Mouse (Mus musculus) c-Kit-positive CD71-positive TER-119-negative erythroid progenitor cells, embryonic 14.5 days (primary cell): Measurements from ENCODE around the gene Tmem212.
A peak's percentile ranks its signal among the peaks of the same experiment; 100 is the strongest.
"Not testable (repeated sequence)": the region's sequence is repeated elsewhere in the genome, so short reads cannot be mapped to it uniquely, and the experiment has no call there.

Experiments
- DNase-seq: peaks from one replicate; pipeline ENCODE4 v3.0.0-alpha.2; 2013; ENCODE audit warnings: low read depth

The Tmem212 gene

DNA sequence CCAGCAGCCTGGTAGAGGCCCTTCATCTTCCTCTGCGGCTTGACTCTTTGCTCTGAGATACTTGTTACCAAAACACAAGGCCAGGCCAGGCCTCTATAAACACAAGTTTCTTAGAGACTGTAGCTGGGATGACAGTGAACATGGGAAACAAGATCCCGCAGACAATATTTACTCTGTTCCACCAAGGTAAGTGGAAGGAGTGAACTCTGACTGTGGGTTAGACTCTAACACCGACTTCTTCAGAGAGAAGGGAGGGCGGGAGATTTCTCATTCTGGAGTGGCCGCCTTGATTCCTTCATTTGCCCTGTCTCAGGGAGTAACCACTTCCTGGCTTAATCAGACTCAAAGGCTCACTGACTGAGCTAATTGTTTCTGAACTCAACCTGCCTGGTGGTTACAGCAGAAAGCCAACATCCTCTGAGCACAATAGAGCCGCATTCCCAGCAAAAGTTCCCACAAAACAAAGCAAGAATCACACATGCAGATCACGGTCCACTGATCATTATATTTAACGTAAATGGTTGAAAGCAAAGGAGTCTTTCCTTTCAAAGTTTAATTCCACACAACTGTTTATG, at the start of gene Tmem212:
TSS of gene Tmem212 (minus strand) at position 51 of the 575 bp plus-strand sequence.
- DNase-seq = no peak

DNA sequence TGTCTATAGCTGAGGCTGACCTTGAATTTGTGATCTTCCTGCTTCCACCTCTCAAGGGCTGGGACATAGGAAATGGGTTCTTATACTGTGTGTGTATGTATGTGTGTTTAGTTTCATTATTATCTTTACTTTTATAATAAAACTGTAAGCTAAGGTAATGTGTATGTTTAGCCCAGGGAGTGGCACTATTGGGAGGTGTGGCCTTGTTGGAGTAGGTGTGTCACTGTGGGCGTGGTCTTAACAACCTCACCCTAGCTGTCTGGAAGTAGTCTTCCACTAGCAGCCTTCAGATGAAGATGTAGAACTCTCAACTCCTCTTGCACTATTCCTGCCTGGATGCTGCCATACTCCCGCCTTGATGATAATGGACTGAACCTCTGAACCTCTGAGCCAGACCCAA, 49.2 kb upstream of the Tmem212 start:
- not testable (repeated sequence) for DNase-seq

DNA sequence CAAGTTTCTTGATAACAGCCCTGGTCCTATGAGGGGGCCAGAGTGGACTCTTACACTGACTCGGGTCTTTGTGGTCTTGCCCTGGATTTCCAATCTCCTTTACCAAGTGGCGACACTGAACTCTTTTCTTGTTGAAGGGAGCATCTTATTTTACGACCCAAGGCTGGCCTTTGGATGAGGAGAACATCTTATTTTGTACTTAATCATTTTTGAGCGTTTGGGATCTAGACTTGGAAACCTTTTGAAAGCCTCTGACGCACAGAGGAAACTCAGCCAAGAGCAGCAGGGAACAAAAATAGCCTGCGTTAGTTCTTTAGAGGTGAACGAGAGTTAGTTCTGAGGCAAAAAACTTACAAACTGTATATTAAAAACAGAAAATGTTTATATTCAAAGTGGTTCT, 46.8 kb upstream of the Tmem212 start:
- no peak for DNase-seq

DNA sequence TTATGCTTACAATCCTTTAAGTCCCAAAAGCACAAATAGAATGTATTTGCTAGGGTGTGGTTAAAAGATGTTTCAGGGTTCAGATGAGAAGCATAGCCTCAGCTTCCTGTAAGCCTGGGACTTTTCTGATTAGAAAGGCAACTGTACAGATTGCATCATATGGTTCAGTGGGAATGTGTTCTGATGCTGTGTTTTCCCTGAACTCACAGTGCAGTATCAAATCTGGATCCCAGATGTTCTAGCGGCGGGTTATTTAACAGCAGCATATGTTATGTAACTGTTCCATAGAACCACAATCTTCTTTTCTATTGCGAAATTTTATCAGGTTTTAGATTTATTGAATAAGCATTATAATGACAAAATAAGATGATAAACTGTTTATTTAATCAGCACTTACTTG, 45.5 kb upstream of the Tmem212 start:
- DNase-seq = no peak

DNA sequence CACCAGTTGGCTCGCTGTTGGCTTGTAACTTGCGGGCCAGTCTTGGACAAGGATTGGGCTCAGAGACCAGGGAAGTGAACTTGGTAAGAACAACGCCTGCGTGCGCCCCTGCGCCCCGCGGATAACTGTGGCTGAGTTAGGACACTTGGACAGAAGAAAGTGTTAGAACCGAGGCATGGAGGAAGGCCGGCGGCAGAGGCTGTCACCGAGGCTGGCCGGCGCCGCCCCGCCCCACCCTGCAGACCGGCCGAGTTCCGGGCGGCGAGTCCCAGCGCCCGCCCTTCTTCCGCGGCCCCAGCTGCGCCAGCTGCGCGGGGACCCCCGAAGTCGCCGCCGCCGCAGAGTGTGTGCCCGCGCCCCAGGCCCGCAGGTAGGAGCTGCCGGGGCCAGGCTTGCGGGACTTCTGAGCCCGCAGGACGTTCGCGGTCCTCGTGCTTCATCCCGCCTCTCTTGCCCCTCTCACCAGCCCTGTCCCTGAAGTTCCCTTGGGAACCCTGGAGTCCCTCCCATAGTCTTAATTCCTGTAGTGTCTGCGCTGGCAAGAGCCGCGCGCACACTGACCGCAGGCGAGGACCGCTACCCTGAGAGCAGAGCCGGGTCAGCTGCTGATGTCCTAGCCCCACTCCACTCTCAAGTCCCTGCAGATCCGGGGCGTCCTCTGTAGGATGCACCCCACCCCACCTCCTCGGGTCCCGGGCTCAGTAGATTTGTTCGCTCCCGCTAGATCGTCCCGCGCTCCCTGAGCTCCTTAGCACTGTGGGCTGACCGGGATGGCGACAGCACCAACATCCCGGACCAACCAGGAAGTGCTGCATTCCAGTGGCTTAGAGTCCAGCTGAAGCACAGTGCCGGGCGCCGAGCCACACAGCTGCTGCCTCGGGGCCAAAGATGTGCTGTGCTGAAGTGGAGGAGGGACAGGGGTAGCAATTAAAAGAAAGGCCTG, 42.5 kb upstream of the Tmem212 start, which contains the start of gene Pld1:
TSS of gene Pld1 (plus strand) at position 315 of the 943 bp plus-strand sequence.
- no peak for DNase-seq

DNA sequence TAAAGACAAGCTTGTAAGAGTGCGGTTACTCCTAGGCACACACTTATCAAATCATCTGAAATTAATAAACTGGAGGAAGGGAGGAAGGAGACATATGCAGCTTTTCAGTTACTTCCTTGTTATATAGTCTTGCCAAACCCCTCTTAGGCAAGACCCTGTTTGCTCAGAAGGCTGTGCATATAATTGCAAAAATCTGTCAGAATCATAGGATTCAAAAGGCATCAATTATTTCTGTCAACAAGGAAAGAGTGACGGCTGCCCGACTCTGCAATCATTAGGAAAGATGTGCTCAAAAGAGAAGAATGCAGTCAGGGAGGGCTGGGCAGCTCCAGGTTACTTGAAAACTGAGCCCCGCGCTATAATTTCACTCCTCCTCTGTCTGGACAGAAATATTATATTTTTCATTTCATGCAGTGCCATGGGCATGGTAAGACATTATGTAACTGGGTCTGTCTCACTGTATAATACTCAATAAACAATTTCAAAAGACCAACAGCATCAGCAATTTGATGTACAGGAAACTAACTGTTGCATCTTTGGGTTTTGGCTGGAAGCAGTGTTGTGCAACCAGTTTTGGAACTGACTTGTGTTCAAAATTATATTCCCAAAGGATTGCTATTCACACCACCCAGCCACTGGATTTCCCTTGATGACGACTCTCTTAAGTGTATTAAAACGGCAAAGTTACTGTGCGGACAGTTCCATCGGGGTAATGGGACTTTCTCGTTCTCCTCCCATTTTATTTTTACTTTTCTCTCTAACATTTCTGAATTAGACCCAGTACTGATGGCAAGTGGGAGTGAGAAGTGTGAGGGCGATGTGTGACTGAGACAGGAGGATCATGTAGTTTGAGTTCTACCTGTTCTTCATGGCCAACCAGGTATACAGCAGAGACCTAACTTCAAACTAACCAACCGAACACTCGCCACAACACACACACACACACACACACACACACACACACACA, 41.3 kb upstream of the Tmem212 start:
- no peak for DNase-seq

DNA sequence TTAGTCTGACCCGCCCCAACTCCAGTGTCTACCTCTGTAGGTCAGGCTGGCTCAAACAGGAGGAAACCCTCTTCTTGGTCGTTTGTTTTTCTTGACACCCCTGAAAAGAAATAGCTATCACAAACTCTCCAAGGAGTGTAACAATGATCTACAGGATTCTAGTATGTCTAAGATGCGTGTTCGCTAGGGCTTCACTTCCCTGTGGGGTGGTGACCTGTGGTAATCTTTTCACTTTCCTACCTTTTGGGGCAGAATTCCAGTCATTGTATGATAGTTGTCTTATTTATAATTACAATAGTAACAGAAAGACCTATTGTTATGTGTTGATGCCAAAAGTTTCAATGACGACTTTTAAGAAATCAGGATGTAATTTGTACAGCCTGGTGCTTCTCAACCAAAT, 40.6 kb upstream of the Tmem212 start:
- no peak for DNase-seq

DNA sequence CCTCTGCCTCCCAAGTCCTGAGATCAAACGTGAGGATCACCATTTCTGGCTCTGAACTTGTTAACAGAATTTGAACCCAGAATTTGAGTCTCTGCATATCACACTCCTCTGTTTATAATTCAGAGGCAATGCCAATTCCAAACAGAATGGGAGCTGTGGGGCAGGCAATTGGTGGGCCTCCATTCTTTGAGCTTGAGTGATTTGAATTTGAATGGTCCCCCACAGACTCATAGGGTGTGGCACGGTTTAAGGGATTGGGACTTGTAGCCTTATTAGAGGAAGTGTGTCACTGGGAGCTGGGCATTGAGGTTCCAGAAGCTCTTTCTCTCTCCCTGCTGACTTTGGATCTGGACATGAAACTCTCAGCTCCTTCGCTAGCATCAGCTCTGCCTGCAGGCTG, 39.5 kb upstream of the Tmem212 start:
- no peak for DNase-seq

DNA sequence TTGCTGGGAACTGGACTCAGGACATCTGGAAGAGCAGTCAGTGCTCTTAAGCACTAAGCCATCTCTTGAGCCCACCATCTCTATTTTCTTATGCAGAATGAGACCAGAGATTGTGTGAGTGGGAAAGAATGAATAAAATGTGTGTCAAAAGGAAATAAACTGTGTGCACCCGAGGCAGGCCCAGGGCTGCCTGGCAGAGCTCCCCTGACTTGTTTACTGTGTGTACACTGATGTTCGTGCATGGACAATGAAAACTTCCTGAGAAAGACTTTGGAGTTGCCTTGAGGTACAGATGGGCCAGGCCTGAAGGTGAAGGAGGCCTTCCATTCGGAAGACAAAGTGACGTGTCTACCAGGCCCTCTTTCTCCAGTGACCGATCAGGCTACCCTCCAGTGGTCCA, 36.2 kb upstream of the Tmem212 start:
- no peak for DNase-seq

DNA sequence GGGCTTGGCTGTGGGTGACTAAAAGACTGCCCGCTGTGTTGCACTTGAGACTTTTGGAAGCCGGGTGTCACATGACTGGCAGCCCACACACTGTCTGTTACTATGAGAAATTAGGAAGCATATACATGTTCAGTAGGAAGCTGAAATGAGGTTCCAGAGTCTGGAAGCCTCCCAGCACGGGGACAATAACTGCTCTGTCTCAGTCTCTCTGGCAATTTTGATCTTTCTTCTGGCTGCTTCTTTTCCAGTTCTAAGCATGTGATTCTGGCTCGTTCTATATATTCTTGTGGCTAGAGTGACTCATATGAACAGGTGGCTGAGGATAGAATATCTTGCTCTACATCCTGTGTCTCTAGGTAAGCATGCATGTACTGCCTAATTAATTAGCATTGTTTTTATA, 33.1 kb upstream of the Tmem212 start:
- DNase-seq = no peak

DNA sequence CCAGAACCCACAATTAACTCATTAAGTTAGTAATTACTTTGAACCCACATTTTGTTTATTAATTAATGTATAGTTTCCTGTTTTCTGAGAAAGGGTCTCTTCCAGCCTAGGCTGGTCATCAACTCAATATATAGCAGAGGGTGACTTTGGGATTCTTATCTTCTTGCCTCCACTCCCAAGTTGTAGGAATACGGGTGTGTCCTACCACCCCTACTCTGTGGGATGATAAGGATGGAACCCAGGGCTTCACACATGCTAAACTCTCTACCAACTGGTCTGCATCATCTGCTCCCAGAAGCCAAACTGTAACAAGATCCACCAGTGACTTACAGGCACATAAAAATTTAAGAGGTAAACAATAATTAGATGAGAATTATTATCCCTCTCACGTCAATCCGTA, 27.9 kb upstream of the Tmem212 start:
- DNase-seq = no peak

DNA sequence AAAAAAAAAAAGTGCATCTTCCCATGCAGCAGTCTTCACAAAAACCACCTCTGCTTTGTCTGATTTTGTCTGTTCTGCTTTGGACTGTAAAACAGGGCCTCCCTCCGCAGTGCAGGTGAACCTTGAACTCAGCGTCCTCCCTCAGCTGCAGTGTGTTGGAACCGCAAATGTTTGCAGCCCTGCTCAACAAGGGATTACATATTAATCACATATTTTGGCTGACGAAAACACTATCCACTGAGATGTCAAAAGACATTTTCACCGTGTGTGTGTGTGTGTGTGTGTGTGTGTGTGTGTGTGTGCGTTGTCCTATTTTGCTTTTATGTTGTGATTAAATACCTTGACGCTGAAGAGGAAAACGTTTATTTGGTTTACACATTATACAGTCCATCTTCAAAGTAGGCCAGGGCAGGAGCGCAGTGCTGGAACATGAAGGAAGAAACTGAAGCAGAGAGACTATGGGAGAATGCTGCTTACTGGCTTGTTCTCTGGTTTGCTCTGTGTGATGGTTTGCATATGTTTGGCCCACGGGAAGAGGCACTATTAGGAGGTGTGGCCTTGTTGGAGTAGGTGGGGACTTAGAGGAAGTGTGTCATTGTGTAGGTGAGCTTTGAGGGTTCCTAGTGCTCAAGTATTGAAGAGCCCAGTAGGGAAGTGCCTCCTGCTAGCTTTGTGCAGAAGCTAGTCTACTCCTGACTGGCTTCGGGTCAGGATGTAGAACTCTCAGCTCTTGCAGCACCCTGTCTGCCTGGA, 25.3 kb upstream of the Tmem212 start:
- no peak for DNase-seq

DNA sequence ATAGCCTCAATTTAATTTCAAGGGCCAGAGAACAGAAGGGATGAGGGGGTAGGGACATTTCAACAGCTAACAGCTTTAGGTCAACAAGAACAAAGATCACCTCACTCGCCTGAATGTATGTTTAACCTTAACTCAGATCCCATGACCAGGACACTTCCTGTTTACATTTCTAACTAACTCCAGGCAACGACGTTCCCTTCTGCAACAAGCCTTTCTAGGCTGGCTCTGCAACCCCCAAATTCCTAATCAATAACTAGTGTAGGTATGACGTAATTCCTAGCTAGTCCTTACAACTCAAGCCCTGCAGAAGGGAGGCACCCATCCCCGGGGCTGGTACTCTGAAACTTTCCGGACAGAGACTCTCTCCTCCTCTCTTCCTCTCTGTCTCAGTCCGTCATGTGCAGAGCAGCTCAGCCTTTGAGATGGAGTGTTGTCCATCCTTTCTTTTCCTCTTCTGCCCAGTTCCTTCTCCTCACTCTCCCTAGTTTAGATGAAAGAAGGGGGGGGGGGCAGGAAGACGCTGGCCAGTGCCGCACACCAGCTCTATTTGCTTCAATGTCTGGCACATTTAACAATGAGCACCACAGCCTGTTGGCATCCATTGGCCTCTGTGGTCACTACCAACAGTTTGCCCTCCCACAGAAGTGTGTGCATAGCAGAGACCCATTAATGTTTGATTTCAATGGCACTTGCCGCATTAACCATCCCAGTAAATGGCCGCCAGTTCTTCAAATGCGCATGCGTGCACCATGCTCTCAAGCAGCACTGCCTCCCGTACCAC, 22.7 kb upstream of the Tmem212 start:
- DNase-seq = no peak

DNA sequence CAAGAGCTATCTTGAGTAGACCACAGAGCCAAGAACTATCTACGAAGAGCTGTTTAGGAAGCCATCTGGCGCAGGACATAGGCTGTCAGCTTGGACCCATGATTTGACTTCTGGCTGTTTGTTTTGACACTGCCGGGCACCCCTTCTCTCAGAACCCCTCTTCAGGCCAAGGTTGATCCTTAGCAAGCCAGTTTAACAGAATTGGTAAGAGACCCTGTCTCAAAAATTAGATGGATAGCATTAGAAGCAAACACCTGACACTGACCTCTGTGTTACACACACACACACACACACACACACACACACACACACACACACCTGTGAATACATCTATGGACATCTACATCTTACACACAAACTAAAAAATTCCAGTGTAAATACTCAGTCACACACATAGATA, 12.8 kb upstream of the Tmem212 start:
- no peak for DNase-seq

DNA sequence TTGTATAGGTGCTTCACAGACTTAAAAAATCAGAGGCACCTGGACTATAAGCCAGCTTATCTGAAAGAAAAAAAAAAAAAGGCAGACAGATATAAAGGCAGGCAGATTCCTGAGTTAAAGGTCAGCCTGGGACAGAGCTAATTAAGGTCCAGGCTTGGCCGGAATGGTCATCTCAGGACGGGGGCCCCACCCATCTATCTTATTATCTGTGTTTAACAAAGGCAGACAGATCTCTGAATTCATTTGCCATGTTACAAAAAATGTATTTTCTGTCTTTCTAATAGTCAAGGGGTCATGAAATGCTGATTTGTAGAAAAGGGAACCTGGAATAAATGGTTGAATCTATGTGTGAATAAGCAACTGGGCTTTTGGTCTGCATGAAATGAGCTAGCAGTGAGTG, 12.1 kb upstream of the Tmem212 start:
- DNase-seq = no peak

DNA sequence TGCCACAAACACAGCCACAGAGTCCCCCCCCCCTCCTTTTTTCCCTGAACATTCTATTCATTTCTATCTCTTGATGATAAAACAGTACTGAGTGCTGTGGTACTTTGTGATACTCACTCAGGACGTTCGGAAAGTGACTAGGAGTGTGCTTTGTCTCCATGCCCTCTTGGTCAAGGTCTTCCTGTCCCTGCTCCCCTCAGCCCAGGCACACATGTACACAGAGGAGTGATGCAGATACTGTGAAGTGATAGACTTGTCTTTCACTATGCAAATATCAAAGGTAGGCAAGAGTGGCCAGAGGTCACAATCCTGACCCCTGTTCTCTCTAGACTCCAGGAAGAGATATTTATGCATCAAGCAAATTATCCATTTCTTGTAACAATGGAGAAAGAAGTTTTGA, 11.1 kb upstream of the Tmem212 start:
- DNase-seq = no peak

DNA sequence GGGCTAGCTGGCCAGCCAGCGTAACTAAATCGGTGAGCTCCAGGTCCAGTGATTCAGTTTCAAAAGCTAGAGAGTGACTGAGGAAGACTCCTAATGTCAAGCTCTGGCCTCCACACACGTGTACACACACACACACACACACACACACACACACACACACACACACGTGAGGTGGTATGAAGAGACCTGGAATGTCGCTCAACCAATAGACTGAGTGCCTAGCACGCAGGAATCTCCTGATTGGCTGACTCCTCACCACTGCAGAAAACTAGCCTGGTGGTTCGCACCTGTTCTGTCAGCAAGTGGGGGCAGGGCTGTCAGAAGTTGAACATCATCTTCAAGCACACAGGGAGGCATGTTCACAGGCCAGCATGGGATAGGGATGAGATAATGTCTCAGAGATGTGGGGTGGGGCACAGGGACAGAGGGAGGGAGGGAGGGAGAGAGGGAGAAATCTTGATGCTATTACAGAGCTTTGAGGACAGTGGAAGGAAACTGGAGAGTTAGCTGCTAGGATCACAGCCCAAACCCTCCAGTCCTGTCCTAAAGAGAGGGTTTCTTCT, 10.6 kb upstream of the Tmem212 start:
- no peak for DNase-seq

DNA sequence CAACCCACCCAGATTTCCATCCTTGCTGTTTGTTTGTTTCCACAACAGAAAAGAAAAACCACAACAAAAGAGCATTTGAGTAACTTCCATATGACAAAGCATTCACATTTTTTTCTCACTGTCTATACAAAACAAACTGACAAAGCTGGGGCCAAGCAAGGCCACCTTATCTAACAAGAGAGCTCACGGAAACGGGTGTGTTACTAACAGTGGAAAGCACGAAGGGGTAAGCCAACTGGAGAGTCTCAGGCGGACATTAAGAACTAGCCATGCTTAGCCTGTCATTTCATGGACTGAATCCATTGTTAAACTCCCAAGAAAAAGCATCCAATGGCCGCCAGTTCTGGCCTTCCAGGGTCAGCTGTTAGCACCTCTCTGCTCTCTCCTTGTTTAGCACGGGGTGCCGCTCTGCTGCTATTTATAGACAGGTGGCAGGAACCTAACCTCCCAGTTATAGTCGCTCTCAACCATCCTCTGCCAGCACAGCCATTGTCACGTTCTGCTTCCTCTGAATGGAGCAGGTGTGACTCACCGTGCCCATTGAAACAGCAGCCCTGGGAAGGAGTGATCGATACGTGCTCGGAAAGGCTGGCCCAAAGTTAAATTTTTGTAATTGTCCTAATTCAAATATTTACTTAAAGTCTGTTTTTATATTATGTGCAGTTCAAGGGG, 8.6 kb upstream of the Tmem212 start:
- peak; percentile 1 for DNase-seq

DNA sequence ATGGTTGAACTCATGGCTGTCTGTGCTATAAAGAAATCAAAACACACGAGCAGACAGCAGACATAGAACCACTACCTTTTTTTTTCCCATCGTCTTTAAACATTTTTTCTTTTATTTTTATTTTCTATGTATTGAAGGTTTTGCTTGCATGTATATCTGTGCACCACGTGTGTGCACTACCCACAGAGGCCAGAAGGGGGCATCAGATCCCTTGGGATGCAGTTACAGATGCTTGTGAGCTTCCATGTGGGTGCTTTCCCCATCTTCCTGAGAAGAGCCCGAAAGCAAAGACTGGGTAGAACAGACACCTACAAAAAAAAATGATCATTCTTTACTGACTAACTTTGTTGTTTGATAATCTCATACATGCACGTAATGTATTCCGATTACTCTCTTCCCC, 5.7 kb upstream of the Tmem212 start:
- DNase-seq = peak; percentile 1
